Mouse (Mus musculus) testis, postnatal 14 days (tissue): ENCODE measurements around the gene Slc17a7.
"Not testable (repeated sequence)": the region's sequence is repeated elsewhere in the genome, so short reads cannot be mapped to it uniquely, and the experiment has no call there.

Experiments used
- DNase-seq: peaks from one replicate; pipeline ENCODE4 v3.0.0; 2021; ENCODE audit warnings: low spot score

The Slc17a7 gene

DNA sequence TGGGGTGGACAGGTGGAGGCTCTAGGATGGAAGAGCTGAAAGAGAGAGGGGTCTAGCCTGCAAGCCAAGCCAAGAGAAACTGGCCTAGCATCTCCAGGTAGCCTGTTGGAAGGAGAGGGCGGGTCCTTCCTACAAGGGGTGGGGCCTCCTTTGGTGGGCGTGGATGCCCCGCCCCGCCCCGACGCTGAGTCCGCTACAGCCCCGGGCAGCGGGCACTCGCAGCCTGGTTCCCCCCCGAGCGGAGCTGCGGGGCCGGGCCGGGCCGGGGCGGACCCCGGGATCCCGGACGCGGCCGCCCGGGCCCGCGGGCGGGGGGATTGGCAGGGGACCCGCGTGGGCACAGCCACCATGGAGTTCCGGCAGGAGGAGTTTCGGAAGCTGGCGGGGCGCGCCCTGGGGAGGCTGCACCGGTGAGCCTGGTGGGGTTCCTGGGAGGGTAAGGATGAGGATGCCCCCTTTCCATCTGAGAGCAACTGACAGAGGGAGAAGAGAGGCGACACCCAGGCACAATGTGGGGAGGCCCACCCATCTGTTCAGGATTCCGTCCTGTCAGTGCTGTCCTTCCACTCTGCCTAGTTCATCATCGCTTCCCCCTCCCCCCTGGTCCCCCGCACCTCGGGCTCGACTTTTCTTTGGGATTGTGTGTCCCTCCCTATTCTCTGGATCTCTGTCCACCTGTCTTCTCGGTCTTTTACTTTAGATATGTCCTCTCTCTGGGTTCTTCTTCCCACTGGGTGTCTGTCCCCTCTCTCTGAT lies at the start of gene Slc17a7:
Gene Slc17a7, plus strand, starts transcription at position 215 of the 756 bp plus-strand sequence.
- peak; percentile 68 for DNase-seq

- DNase-seq: no peak
Observed at GRCm38 (mm10) chr7:45117566-45117965, 46.2 kb upstream of the Slc17a7 start.

DNA sequence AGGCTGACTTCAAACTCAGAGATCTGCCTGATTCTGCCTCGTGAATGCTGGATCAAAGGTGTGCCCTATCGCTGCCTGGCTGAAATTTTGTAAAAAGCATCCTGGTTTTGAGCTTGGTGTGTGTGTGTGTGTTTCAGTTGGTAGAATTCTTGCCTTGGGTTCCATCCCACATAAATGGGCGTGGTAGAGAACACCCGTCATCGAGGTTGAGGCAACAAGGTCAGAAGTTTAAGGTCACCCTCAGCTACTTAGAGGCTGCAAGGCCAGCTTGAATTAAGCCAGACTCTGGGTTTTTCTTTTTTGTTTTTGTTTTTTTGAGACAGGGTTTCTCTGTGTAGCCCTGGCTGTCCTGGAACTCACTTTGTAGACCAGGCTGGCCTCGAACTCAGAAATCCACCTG lies 45.4 kb upstream of the Slc17a7 start:
- DNase-seq: no peak

DNA sequence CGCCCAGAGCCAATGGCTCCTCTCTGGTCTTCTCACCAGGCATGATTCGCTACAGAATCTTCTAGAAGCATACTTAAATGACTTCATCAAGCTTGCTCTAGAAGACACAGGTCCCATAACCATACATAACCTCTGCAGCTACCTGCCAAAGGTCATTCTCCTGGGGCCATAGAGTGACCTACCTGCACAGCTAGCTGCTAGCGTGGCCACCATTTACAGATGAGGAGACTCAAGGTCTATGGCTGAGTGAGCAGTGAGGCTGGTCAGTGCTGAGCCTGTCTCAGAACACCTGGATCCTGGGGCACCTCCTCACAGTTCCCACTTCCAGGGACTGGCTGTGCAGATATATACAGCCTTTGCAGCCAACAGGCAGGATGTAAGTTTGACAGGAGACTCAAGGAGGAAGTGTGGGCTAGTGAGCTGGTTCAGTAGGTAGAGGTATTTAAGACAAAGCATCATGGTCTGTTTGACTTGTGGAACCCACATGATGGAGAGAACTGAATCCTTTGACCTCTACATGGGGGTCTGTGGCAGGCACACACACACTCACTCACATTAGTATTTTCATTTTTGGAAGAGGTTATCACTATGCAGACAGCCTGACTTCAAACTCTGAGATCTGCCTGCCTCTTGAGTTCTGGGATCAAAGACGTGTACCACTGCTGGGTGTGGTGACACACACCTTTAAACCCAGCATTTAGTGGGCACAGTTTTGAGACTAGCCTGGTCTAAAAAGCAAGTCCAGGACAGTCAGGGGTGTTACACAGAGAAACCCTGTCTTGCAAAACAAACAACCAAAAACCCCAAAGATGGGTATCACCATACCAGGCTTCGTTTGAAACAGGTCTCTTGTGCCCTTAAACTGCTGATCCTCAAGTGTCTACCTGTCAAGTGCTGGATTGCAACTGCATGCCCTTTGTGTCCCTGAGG lies 43.7 kb upstream of the Slc17a7 start:
- DNase-seq: no peak

DNA sequence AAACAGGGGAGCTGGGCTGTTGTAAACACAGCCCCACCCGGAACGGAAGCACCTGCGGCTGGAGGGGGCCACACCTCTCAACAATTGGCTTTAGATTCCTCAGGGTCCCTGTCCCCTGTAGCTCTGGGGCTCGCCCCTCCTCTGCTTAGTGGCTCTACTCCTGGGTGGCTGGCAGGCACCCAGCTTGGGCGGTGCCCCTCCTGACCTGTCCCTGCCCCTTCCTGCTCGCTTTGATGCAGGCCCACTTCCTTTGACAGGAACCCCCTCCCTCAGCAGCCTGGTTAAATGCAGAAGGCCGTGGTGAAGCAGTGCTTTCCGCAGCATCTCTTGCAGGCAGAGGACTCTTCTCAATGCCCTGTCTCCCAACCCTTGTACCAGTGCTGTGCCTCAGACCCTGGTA lies 42.3 kb upstream of the Slc17a7 start:
- DNase-seq: no peak

GRCm38 (mm10) chr7:45121966-45122365 lies 41.8 kb upstream of the Slc17a7 start:
- no peak for DNase-seq

DNA sequence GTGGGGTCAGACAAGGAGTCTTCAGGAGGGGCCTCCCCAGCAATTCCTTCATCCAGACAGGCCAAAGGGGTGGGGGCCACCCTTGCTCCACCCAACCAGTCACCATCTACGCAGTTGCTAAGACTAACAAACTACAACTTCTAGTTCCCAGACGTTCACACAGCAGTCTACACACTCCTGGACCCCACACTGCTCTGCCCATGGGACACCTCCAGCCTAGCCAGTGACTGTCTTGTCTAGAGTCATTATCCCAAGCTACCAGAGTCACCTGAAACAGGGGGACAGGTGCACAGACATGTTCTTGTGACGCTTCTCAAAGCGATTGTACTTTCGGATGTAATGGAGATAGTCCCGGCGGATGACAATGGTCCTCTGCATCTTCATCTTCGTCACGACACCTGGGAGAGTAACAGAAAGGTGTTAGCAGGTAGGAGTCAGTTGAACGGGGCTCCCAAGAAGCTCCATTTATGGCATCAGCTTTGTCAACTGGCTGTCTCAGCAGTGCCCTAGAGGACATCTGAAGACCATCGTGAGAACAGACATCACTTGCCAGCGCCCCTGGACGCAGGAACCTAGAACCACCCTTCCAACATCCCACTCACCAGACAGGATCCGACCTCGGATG lies 41.1 kb upstream of the Slc17a7 start:
- no peak for DNase-seq

- DNase-seq: no peak
Observed at GRCm38 (mm10) chr7:45123186-45123570, 40.6 kb upstream of the Slc17a7 start.

- peak; percentile 99 for DNase-seq
Observed at GRCm38 (mm10) chr7:45124224-45125143, 39.3 kb upstream of the Slc17a7 start, which contains the start of gene Rps11. Gene Rps11, minus strand, starts transcription at chr7:45124439.

GRCm38 (mm10) chr7:45125144-45125600 lies 38.6 kb upstream of the Slc17a7 start:
- no peak for DNase-seq

GRCm38 (mm10) chr7:45125649-45126048 lies 38.1 kb upstream of the Slc17a7 start:
- not testable (repeated sequence) for DNase-seq

DNA sequence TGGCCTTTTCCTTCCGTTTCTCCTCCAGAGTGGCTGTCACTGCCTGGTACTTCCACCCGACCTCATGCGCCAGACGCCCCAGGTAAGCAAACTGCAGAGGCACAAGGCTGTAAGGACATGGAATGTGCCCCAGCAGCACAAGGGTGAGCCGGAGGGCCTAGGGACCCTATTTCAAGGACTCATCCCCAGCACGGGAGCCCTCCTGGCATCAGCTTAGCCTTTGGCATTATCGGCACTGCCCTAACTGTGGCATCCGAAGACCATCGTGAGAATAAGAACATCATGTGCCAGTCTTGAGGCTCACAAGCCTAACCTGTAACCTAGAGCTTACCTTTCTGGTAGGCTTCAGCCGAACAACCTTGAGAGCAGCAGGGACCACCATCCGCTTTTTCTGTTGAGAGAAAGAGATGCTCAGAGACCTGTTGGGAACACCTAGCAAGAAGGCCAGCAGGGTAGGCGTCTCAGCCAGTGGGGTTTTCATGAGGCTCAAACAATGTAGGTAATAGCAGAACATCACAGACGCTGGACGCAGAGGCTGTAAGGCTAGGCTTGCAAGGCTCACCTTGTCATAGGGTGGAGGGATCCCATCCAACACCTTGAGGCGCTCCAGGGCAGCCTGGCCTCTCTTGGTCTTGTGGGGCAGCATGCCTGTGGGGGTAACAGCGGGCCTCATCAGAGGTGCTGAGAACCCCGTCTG lies 37.5 kb upstream of the Slc17a7 start:
- DNase-seq: no peak

DNA sequence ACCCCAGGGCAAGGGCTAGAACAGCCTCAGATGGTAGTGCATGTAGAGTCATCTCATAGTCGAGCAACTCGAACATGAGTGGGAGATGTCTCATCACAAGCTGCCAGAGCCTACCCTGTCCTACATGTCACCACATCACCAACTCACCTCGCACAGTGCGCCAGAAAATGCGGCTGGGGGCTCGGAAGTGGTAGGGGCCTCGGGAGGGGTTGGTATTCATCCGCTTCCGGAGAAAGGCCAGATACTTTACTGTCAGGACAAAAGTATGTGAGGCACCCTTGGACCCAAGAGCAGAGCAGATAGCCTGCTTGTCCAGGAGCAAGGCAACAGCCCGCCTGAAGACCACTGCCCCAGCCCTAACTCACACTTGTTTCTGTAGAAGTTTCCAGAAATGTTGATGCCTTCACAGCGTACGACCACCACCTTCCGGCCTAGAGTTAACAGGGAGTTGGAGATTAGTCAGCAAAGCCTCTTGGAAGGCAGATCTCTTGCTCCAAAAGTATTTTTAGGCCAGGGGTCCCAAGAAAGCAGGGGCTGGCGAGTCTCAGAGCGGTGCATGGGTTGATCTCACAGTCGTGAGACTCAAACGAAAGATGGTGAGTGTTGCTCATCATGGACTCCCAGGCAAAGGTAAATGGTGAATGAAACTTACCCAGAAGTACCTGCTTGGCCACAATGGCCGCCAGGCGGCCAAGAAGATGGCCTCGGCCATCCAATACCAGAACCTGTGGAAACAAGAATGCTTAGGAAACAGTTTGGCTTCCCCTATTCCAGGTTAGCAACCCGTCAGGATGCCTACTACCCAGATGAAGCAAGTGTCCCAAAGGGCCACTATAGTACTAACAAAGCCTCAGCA lies 36.7 kb upstream of the Slc17a7 start:
- no peak for DNase-seq

- no peak for DNase-seq
Observed at GRCm38 (mm10) chr7:45127700-45128224, 36.0 kb upstream of the Slc17a7 start.

GRCm38 (mm10) chr7:45128624-45129246 lies 35.0 kb upstream of the Slc17a7 start, which contains the start of gene Rpl13a:
Gene Rpl13a, minus strand, starts transcription at chr7:45128761.
- peak; percentile 99 for DNase-seq

GRCm38 (mm10) chr7:45129318-45129717 lies 34.4 kb upstream of the Slc17a7 start:
- DNase-seq: peak; percentile 66

DNA sequence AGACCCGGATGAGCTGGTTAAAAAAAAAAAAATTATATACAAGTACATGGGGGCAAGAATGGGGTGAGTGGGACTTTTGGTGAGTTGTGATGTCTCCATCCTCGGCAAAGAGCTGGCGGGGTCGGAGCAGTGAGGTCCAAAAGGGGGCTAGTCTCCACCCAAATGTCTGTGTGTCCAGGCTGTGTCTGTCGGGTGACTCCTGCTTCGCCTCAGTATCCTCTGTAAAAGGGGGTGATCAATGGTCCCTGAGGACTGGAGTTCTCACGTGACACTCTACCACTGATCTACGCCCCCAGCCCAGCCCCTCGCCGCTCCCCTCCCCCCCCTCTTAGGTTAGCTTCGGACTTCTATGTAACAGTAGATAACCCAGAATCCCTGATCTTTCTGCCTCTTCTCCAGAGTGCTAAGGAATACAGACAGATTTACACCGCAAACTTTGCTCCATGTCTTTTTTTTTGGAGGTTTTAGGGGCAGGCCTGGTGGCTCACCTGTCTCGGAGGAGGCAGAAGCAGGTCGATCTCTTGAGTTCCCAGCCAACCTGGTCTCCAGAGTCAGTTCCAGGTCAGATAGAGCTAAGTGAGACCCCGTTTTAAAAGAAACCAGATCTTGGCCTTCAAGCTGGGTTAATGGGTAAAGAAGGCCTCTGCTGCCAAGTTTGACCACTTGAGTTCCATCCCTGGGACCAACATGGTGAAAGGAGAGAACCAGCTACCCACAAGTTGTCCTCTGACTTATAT lies 33.8 kb upstream of the Slc17a7 start:
- DNase-seq: no peak

DNA sequence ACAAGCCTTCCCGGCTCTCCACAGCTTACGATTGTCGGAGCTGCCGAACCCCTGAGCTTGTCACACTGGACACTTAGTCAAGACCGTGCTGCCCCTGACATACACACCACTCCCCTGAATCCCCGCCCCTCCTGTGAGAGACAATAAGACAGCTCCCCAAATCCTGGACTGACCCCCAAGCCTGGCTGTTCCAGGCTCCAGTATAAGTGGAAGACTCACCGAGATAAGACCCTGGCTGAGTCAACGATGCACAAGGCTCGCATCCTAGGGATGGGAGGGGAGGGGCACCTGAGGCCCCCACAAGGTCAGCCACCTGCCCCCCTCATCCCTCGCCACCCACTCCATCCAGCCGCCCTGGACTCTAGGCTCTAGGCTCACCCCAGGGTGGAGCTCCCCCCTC lies 31.9 kb upstream of the Slc17a7 start:
- no peak for DNase-seq
